Mouse (Mus musculus) thymus, postnatal 14 days (tissue): ENCODE measurements around the gene Fam131a.

Source experiments
- DNase-seq: peaks from one replicate; pipeline ENCODE4 v3.0.0; 2021

Fam131a gene

DNA sequence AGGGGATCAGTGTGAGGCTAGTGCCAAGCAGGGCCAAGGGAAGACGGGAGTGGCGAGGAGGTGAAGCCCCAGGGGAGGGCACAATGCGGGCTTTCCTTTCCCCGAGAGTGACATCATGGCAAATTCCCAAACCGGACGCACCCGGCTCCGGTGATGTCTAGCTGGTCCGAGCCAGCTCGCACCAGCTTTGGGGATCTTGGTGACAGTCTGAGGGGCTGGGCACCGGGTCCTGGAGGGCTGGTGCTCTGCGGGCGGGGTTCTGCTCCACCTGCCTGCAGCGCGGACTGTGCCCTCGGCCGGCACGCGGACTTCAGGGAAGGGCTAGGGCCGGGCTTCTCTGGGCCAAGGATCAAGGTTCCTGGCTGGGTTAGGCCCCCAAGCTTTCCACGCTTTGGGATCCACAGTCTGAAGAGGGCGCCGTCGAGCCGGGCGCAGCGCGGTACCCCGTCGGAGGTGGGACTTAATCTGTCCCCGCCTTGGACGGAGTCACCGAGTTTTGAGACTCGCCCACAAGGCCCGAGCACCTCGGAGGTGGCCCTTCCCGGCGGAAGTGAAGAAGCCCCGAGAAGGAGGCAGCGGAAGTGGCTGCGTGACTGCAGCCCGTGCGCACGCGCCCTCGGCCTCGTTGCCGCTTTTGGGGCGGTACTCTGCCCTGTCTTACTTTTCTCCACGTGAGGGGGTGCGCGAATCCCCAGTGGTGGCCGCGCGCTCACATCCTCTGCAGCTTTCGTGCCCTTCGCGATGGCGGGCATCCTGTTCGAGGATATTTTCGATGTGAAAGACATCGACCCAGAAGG is 24.3 kb downstream of the Fam131a start, which contains the start of the genes Polr2h and Clcn2:
Gene Polr2h (plus strand): TSS at position 485 of the 797 bp plus-strand sequence.
Gene Clcn2 (minus strand): TSS at position 566 of the 797 bp plus-strand sequence.
- peak; percentile 97 for DNase-seq

DNA sequence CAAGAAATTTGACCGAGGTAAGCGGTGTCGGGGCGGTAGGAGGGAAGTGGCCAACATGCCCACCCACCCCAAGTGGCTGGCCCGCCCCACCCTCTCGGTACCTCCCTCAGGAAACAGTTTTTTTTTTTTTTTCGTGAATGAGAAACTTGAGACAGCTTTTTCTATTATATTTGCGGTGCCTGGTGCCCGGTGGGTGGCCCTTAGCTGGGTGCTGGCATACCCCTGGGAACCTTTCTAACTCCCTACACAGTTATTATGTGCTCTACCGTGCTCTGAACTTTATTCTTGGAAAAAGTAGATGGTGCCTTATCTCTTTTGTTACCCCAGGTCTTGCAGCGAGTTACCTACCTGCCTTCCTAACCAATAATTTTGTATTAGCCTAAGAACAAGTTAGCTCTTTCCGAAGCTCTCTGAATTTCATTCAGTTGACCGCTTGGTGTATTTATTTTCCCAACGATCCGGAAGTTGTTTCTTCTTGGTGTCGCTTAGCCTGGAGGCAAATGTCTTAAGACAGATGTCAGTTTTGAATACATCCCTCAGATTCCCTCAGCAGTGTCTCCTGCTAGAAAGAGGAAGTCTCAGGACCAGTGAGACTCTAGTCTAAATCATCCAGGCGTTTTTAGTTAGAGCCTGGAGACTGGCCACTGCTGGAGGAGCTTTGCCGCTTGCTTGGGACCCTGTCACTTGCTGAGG is 25.1 kb downstream of the Fam131a start:
- DNase-seq: no peak

DNA sequence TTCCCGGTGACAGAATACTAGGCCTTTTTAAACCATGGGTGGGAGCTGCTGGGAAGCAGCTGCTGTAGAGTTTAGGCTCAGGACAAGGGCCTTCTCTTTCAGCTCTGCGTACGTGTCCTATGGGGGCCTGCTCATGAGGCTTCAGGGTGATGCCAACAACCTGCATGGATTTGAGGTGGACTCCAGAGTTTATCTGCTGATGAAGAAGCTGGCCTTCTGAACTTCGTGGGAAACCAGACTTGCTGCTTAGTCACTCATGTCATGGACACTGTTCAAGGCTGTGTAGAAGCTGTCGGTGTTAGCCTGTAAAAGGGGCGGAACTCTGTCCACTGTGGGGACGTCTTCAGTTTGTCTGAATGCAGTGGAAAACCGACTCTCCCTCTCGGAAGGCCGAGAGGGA is 28.8 kb downstream of the Fam131a start:
- no peak for DNase-seq

DNA sequence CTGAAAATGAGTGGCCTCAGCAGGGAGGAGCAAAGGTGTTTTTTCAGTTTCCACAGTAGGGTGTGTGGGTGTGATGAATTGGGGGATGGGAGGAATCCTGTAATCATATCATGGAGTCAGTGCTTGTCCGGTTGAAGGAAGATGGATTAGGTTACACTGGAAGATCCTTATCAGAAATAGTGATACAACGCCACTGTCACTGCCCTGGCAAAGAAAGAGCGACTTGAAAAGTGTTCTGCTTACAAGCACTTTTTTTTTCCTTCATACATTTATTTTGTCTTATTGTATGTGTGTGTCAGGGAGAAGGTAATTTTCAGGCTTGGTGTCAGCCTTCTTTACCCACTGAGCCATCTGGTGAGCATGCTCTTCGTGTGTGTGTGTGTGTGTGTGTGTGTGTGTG is 29.7 kb downstream of the Fam131a start:
- no peak for DNase-seq

DNA sequence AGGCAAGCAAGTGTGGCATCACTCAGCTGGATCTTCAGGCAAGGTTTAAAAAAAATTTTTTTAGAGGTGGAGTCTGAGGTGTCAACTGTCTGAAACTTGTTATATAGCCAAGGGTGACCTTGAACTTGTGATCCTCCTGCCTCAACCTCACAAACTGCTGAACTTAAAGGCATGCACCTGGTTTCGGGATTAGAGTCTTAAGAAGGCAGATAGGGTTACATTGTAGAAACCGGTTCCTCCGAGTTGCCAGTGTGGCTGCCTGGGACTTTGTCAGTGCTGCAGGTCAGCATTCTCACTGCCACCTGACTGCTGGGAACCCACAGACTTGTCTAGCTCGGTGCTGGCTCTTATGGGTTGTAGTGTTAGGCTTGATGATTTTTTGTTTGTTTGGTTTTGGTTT is 30.2 kb downstream of the Fam131a start:
- no peak for DNase-seq

DNA sequence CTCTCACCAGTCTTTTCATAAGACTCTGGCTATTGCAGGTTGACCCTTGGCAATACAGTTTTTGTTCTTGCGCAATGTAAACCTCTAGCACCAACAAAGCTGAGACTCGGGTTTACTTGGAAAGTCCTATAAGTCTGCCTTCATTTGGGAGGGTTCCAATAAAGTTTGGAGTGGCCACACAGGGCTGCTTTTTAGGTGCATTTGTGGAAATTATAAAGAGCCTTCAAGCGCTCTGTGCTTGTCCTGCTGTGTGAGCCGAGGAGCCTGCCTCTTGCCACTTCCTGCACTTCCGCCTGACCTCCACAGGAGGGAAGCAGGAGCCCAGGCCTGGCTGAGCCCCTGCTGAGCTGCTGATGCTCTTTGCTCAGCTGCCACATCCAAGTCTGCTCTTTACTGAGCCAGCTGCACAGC is 31.3 kb downstream of the Fam131a start:
- DNase-seq: peak; percentile 41

DNA sequence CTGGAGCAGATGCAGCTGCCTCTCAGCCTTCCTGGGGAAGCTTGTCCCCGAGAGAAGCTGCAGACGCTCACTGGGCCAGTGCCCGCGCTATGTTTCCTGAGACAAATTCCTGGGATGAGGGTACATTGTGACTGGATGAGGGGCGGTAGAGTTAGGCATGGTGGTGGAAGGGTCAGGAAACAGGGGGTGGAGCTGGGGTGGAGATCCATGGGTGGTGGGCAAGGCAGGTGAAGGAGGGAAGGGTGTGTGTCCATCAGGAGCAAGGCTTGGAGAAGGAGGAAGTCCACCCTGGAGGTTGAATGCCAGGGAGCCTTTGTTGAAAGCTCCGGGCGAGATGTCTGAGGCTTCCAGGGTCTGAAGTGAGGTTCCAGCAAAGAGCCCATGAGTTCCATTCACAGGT is 32.3 kb downstream of the Fam131a start:
- no peak for DNase-seq

DNA sequence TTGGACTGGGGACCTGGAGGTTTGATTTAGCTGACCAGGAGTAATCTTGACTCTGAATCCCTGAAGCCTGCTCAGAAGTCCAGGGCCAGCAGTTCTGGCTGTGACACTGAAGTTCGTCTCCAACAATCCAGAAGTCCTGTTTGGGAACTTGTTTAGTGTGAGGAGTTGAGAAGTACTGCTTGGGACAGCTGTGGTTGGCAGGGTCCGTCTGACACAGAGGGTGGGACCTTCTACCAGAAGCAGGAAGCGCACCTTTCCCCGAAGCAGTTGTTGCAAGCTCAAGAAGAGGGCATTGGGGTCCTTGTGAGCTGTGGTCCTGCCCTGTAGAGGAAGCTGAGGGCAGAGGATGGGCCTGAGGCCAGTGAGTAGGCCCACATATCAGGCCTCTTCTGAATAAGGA is 32.7 kb downstream of the Fam131a start:
- DNase-seq: no peak

DNA sequence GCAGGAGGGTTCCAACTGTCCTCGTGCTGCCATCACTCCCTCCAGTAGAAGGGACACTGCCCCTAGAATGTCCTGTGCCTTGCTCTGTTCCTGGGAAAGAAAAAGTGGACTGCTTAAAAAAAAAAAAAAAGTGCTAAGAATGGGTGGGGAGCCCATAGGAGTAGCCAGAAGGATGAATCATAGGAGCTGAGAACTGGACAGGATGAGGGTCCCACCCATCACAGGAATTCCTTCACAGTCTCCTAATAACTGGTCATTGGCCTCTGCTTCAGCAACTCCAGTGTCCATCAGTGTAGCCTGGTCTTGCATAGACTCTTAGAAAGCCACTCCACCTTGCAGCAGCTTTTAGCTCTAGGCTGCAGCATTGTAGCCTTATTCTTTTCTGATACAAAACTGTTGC is 33.3 kb downstream of the Fam131a start:
- DNase-seq: no peak

DNA sequence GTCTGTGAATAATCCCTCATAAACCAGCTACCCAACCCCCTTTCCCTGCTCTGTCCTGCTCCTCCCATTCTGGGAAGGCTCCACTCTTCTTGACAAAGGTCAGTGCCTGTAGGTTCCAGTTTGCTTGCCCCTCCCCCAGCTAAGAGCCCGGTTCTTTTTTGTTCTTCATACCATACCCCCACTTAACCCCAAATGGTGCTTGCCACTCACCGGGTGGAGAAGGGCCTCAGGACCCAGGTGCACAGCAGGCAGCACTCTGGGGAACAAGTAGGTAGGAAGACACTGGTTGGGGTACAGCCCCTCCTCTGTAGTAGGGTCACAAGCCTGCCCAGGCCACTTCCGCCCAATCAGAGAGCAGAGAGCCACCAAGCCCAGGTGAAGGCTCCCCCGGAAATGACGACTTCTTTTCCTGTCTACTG is 37.3 kb downstream of the Fam131a start:
- DNase-seq: peak; percentile 2

DNA sequence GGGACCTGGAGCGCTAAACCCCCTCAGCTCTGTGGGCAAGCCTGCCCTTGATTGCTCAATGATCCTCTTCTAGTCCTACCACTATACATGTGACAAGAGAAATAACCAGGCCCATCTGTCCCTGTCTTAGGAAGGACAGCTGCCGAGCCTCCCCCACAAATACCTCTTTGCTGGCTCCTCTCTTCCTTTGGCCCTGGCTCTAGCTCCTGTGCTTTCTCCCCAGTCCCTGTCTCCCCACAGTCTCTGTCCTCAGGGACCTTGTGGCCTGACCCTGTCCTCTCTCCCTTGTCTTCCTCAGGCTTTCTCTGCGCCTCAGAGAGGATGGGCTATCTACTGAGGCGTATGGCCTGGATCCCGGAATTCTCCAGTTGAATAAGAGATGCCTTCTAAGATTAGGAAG is 38.6 kb downstream of the Fam131a start:
- no peak for DNase-seq

DNA sequence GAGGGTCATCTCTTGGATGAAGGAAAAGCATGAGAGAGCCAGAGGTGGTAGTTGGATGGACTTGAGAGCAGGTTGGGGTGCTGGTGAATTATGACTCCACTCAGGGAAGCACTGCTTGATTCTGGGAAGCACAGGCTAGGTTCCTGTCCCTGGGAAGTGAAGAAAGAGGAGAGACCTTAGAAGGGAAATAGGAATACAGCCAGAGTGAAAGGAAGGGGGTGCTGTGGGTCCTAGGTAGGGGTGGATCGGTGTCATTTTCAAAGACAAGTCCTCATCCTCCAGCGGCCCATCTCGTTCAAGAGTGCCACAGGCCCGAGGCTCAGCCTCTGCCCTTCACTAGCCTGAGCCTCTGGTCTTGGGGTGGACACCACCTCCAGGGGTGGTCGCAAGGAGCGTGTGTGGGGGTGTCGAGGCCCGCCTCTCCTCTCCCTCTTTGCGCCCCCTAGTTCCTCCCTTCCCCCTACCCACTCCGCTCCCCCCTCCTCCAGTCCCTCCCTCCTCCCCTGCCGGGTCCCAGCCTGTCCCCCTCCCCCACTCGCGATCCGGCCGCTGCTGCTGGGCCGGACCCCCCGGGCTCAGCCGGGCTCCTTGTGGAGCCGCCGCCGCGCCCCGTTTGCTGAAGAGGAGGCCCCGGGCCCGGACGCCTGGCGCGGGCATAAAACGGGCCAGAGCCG is 39.3 kb downstream of the Fam131a start:
- no peak for DNase-seq

DNA sequence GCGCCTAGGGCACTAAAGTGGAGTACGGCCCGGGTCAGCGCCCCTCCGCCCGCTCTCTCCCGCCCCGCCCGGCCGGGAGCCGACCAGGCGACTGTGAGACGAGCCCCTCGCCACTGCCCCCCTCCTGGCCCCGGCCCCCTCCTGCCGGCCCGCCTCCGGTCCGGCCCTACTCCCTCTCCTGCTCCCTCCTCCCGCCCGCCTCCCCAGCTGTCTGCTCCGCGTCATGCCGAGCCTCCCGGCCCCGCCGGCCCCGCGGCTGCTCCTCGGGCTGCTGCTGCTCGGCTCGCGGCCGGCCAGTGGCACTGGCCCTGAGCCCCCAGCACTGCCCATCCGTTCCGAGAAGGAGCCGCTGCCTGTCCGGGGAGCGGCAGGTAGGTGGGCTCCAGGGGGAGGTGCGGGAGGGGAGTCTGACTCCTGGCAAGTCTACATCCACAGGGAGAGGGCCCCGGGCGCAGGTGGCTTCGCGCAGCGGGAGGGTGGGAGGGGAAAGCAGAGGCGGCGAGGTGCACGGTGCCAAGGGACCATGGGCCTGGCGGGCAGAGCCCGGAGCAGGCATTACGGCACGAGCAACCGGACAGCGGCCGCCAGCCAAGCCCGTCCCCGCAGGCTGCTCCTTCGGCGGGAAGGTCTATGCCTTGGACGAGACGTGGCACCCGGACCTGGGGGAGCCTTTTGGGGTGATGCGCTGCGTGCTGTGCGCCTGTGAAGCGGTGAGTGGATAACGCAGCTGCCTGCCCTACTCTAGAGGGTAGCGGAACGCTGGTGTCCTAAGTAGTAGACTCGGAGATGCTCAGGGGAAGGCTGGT is 40.1 kb downstream of the Fam131a start, which contains the start of gene Chrd:
Gene Chrd (plus strand): TSS at position 203 of the 806 bp plus-strand sequence.
- DNase-seq: no peak

DNA sequence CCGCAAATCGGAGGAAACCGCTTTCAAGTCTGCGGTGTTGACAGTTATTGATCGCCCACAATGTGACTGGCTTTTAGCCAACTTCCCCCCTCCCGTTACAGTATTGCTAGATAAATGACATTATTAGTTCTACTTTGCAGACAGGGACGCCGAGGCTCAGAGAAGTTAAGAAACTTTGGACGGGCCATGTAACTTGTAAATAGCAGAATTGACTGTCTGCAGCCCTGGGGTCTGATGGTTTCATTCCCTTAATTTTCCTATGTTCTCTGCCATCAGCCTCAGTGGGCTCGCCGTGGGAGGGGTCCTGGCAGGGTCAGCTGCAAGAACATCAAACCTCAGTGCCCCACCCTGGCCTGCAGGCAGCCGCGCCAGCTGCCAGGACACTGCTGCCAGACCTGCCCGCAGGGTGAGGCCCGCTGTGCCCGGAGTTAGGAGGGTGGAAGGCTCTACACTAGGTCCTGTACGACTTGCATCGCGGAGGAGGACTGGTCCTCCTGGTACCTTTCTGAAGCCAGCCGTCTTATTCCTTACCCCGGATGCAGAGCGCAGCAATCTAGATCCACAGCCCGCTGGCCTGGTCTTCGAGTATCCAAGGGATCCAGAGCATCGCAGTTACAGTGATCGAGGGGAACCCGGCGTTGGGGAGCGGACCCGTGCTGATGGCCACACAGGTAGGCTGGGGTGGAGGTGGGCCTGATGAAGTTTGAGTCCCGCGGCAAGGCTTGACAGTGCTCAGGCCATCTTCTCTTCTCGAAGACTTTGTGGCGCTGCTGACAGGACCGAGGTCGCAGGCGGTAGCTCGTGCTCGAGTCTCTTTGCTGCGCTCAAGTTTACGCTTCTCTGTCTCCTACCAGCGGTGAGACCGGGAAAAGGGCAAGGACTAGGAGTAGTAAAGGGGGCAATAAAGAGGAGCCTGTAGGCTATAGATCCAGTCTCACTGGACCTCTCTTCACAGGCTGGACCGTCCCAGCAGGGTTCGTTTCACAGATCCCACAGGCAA is 41.0 kb downstream of the Fam131a start, which contains the start of gene Thpo:
Gene Thpo (minus strand): TSS at position 781 of the 1,000 bp plus-strand sequence.
- no peak for DNase-seq

DNA sequence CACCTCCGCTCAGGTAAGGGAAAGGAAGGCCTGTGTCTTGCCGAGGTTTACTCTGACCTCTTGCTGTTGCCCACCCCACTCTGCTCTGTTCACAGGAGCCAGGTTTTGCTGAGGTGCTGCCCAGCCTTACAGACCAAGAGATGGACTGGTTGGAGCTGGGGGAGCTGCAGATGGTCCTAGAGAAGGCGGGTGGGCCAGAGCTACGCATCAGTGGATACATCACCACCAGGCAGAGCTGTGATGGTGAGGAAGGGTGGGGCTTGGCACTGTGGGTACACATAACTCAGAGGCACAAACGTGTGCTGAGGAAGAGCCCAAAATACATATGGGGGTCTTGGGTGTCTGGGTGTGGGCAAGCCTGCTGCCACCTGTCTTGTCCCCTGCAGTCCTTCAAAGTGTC is 42.6 kb downstream of the Fam131a start:
- no peak for DNase-seq

DNA sequence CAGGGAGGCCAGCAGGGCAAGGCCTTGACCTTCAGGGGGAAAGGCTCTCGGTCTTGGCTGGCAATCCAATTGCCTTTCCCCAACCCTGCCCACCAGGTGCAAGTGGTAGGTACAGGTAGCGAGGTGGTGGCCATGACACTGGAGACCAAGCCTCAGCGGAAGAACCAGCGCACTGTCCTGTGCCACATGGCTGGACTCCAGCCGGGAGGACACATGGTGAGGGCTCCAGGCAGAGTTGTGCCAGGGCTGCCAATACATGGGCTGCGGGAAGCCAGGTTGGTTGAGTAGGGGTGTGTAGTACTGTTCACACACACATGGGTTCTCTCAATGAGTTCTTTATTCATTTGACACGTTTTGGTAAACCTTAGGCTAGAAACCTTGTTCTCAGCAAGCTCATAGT is 43.1 kb downstream of the Fam131a start:
- DNase-seq: no peak

DNA sequence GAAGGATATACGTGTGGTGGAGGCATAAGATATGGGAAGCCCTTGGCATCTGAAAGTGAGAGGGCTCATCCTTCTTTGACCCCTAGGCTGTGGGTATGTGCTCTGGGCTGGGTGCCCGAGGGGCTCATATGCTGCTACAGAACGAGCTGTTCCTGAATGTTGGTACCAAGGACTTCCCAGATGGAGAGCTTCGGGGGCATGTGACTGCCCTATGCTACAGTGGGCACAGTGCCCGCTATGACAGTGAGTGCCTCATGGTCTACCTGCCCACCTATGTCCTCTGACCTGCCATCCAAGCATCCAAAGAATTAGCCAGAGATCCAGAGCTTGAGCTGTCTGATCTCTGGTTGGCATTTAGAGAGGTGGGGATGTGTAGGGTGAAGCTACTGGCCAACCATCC is 43.8 kb downstream of the Fam131a start:
- DNase-seq: no peak

DNA sequence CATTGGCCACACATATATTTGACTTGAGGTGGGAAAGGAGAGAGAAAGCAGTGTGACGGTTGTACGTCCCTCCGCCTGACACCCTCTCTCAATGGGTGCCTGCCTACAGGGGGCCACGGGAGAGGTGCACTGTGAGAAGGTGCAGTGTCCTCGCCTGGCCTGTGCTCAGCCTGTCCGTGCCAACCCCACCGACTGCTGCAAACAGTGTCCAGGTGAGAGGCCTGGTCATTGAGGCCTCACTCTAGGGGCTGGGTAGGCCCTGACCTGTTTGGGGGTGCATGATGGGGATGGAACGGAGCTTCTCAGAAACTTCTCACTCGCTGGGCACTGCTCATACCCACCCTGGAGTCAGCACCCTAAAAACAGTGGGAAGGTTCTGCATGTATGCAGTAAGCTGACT is 46.8 kb downstream of the Fam131a start:
- no peak for DNase-seq

DNA sequence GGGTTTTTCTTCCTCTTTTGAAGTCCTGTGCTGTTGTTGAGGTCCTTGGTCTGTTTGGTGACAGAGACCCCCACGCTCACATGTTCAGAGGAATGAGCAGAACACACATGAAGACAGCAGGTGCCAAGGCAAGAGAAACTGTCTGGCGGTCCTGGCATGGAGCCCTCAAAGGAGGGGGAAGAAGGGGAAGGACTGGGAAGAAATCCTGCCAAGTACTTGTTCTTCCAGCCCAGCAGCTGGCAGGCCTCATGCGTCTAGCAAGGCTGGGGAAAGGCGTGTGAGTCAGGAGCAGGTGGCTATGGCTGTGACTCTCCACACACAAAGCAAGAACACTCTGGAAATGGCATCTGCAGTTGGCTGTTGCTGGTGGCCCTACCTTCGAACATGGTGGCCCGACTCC is 53.6 kb downstream of the Fam131a start:
- no peak for DNase-seq

DNA sequence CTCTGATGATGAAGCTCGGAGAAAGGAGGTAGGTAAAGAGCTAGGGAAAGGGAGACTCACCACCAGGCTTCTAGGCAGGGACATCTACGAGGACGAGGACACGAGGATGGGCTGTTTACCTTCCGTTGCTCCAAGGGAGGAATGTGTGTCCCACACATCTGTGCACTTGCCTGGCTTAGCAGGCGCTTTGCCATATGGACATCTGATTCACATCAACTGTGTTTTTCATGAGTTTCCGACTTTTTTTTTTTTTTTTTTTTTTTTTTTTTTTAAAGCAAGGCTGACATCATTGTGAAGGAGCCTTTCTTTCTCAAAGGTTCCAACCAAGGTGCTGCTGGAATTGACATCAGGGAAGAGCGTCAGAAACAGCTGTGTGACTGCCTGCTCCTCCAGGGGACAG is 57.5 kb downstream of the Fam131a start:
- no peak for DNase-seq
